Mouse (Mus musculus): ENCODE data around the gene Ager. TPM values are rescaled to one million over a fixed set of nuclear protein-coding genes. Genes with fewer than 3 reads are reported as not detected.

Ager gene
- 1.5 and 1.8 TPM in 2 replicates for polyA plus RNA-seq (2015; fragmentation: Nextera tagmentation; extraction: Ambion mirVana)

DNA sequence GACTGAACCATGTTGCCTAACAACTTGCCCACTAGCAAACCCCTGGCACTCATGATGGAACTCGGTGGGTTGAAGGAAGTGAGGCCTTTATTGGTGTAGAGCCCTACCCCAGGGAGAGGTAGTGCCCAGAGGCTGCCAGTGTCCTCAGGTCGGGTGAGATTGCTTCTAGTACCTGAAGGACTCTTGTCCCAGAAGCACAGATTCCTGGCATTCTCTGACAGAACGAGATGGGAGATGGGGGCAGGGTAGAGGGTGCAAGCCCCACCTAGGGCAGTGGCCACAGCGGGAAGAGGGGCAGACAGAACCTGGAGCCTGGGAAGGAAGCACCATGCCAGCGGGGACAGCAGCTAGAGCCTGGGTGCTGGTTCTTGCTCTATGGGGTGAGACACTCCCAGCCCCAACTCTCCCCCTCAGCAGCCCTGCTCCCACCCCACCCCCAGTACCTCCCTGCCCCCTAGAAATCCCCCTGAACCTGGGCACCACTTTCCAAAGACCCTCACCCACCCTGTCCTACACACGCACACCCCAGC is at the start of gene Ager:
TSS of gene Ager (plus strand) at position 297 of the 530 bp plus-strand sequence.
- WGBS, result 5% methylated on average over 5 of the region's 6 CpGs
- Histone ChIP-seq H3K4me1 (replicated peaks; ENCODE audit: control insufficient read depth, insufficient read depth) (no peaks in the 10 kb centered on the region; the same call in 1 of the 2 replicates), H3K27ac (replicated peaks) (no peak within 1 kb of the TSS; the same call in 1 of the 2 replicates), H3K27me3 (ENCODE audit: control insufficient read depth, insufficient read depth, low read length) (no peaks in the 10 kb centered on the region), H3K9me3 (ENCODE audit: control insufficient read depth, low read length) (no peaks in the 10 kb centered on the region), H3K4me3 (ENCODE audit: low read depth, low read length) (no peak within 1 kb of the TSS), H3K36me3 (ENCODE audit: control insufficient read depth, insufficient read depth, low read length) (peaks cover 15% of the 10 kb centered on the region), H3K9ac (ENCODE audit: low read length) (peak within 1 kb of the TSS; percentile 31; the same call in 1 of the 2 replicates), H3K4me2 (replicated peaks; ENCODE audit: low read depth) (no peak within 1 kb of the TSS; the same call in 1 of the 2 replicates)
- ATAC-seq (ENCODE audit: low FRiP score, low TSS enrichment), result no peak
- DNase-seq (ENCODE audit: low spot score), result no peak
- TF ChIP-seq EP300 (optimal IDR thresholded peaks at IDR 0.05), result no peak
- TF ChIP-seq CTCF (IDR thresholded peaks at IDR 0.05; ENCODE audit: low read depth), result no peak

DNA sequence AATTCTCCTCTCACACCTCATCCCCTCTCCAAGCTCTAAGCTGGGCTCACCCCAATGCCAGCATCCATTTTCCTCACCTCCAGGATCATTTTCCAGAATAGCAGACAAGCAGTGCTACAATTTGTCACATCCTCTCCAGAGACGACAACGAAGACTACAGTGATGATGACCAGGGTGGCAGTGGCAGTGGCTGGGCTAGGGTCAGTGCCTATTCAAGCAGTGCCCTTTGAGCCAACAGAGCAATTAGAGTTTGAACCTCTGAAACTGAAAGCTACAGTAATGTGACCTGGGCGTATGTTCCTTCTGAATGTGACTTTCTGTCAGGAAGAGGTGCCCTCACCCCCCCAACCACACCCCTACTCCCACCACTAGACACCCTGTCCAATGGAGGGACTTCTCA is 48.5 kb upstream of the Ager start:
- Histone ChIP-seq H3K4me3 (ENCODE audit: low read depth, low read length) (no peak overlapping the region), H3K9me3 (ENCODE audit: control insufficient read depth, low read length) (no peaks in the 10 kb centered on the region), H3K27ac (replicated peaks) (no peak overlapping the region), H3K36me3 (ENCODE audit: control insufficient read depth, insufficient read depth, low read length) (no peaks in the 10 kb centered on the region), H3K9ac (ENCODE audit: low read length) (no peak overlapping the region), H3K4me1 (replicated peaks; ENCODE audit: control insufficient read depth, insufficient read depth) (no peaks in the 10 kb centered on the region), H3K4me2 (replicated peaks; ENCODE audit: low read depth) (no peak overlapping the region), H3K27me3 (ENCODE audit: control insufficient read depth, insufficient read depth, low read length) (no peaks in the 10 kb centered on the region)
- ATAC-seq (ENCODE audit: low FRiP score, low TSS enrichment), result no peak
- WGBS, result 81% methylated on average over 3 of the region's 3 CpGs
- TF ChIP-seq EP300 (optimal IDR thresholded peaks at IDR 0.05), result no peak
- no peak for TF ChIP-seq CTCF (IDR thresholded peaks at IDR 0.05; ENCODE audit: low read depth)
- no peak for DNase-seq (ENCODE audit: low spot score)

DNA sequence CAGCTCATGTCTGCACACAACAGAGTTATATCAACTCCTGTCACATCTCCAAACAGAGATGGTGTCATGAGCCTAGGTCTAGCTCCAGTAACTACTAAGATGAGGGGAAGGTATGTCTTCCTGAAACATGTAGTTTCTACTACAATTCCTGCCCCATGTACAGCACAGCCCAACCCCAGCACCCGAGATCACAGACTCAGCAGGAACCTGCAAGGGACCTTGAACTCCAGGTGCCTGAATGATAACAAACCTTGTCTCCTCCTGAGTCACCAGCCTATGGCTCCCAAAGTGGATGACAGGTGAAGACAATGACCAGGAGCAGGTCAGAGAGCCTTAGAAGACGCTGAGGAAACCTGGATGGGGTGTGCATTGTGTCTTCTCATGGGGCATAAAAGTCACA is 47.8 kb upstream of the Ager start:
- TF ChIP-seq EP300 (optimal IDR thresholded peaks at IDR 0.05), result no peak
- TF ChIP-seq CTCF (IDR thresholded peaks at IDR 0.05; ENCODE audit: low read depth), result no peak
- H3K36me3 ChIP-seq (ENCODE audit: control insufficient read depth, insufficient read depth, low read length), result no peaks in the 10 kb centered on the region
- DNase-seq (ENCODE audit: low spot score), result no peak
- no peaks in the 10 kb centered on the region for H3K9me3 ChIP-seq (ENCODE audit: control insufficient read depth, low read length)
- H3K4me2 ChIP-seq (replicated peaks; ENCODE audit: low read depth), result no peak overlapping the region
- 69% methylated on average over 2 of the region's 2 CpGs for WGBS
- H3K4me3 ChIP-seq (ENCODE audit: low read depth, low read length), result no peak overlapping the region
- no peak overlapping the region for H3K27ac ChIP-seq (replicated peaks)
- no peaks in the 10 kb centered on the region for H3K27me3 ChIP-seq (ENCODE audit: control insufficient read depth, insufficient read depth, low read length)
- no peak overlapping the region for H3K9ac ChIP-seq (ENCODE audit: low read length)
- ATAC-seq (ENCODE audit: low FRiP score, low TSS enrichment), result no peak
- H3K4me1 ChIP-seq (replicated peaks; ENCODE audit: control insufficient read depth, insufficient read depth), result no peaks in the 10 kb centered on the region

DNA sequence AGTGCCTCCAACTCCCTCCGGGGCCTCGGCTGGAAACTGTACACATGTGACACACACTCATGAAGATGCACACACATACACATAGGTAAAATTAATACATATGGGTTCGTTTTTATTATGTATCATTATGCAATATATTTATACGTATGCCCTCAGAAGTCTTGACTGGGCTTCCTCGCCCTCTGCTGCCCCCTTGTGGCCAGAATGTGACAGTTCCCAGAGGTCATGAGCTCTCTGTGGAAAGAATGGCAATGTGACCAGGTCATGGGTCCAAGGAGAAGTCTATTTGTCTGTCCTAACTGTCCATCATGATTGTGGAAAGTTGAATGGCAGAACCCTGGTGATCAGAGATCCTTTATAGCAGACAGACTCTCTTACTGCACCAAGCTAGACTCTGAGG is 42.2 kb upstream of the Ager start:
- WGBS, result 17% methylated on average over 5 of the region's 5 CpGs
- no peaks in the 10 kb centered on the region for H3K36me3 ChIP-seq (ENCODE audit: control insufficient read depth, insufficient read depth, low read length)
- no peak overlapping the region for H3K27ac ChIP-seq (replicated peaks)
- no peaks in the 10 kb centered on the region for H3K27me3 ChIP-seq (ENCODE audit: control insufficient read depth, insufficient read depth, low read length)
- peak; percentile 97 for TF ChIP-seq CTCF (IDR thresholded peaks at IDR 0.05; ENCODE audit: low read depth)
- TF ChIP-seq EP300 (optimal IDR thresholded peaks at IDR 0.05), result no peak
- peak; percentile 53; the same call in 1 of the 2 replicates for ATAC-seq (ENCODE audit: low FRiP score, low TSS enrichment)
- peak; percentile 84 for DNase-seq (ENCODE audit: low spot score)
- H3K4me3 ChIP-seq (ENCODE audit: low read depth, low read length), result no peak overlapping the region
- H3K9me3 ChIP-seq (ENCODE audit: control insufficient read depth, low read length), result no peaks in the 10 kb centered on the region
- H3K9ac ChIP-seq (ENCODE audit: low read length), result no peak overlapping the region
- no peak overlapping the region for H3K4me2 ChIP-seq (replicated peaks; ENCODE audit: low read depth)
- H3K4me1 ChIP-seq (replicated peaks; ENCODE audit: control insufficient read depth, insufficient read depth), result no peaks in the 10 kb centered on the region

DNA sequence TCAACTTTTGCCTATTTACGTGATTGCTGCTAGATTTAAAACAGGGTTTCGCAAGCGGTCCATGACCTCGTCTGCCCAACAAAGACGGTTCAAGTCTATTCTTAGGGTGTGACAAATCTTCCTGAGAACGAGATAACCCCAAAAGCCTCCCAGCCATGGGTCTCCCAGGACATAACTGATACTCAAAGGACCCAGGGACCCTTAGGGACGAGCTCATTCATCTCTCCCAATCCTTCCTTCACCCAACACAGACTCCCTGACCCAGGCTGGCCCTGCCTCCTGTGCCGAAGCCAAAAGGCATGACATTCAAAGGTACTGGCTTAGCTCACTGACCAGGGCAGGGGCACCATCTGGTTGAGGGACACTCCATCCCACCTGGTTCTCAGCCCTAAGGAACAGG is 41.3 kb upstream of the Ager start:
- WGBS, result 77% methylated on average over 8 of the region's 8 CpGs
- TF ChIP-seq EP300 (optimal IDR thresholded peaks at IDR 0.05), result no peak
- TF ChIP-seq CTCF (IDR thresholded peaks at IDR 0.05; ENCODE audit: low read depth), result no peak
- Histone ChIP-seq H3K36me3 (ENCODE audit: control insufficient read depth, insufficient read depth, low read length) (no peaks in the 10 kb centered on the region), H3K4me3 (ENCODE audit: low read depth, low read length) (no peak overlapping the region), H3K27me3 (ENCODE audit: control insufficient read depth, insufficient read depth, low read length) (no peaks in the 10 kb centered on the region), H3K4me1 (replicated peaks; ENCODE audit: control insufficient read depth, insufficient read depth) (no peaks in the 10 kb centered on the region), H3K27ac (replicated peaks) (no peak overlapping the region), H3K9ac (ENCODE audit: low read length) (no peak overlapping the region), H3K9me3 (ENCODE audit: control insufficient read depth, low read length) (no peaks in the 10 kb centered on the region), H3K4me2 (replicated peaks; ENCODE audit: low read depth) (no peak overlapping the region)
- ATAC-seq (ENCODE audit: low FRiP score, low TSS enrichment), result no peak
- DNase-seq (ENCODE audit: low spot score), result no peak

DNA sequence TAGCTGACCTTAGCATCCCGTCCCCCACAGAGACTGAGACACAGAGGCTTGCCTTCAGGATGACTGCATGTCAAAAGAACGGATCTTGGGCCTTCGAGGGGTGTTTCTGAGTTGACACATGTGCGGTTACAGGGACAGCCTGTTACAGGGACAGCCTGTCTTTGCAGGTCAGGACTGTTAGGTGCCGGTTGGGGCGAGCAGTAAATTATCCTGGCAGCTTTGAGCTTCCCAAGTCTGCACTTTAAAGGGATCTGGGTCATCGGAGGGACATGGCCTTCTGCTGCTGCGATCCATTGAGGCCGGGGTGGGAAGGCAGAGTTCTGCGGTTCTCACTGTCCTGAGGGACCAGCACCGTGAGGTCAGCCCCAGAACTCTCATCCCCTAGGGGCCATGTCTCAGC is 40.3 kb upstream of the Ager start:
- DNase-seq (ENCODE audit: low spot score) (no peak), ATAC-seq (ENCODE audit: low FRiP score, low TSS enrichment) (no peak)
- 62% methylated on average over 11 of the region's 11 CpGs for WGBS
- Histone ChIP-seq H3K4me1 (replicated peaks; ENCODE audit: control insufficient read depth, insufficient read depth) (no peaks in the 10 kb centered on the region), H3K4me2 (replicated peaks; ENCODE audit: low read depth) (no peak overlapping the region), H3K9me3 (ENCODE audit: control insufficient read depth, low read length) (no peaks in the 10 kb centered on the region), H3K4me3 (ENCODE audit: low read depth, low read length) (no peak overlapping the region), H3K27ac (replicated peaks) (no peak overlapping the region), H3K9ac (ENCODE audit: low read length) (no peak overlapping the region), H3K27me3 (ENCODE audit: control insufficient read depth, insufficient read depth, low read length) (no peaks in the 10 kb centered on the region), H3K36me3 (ENCODE audit: control insufficient read depth, insufficient read depth, low read length) (no peaks in the 10 kb centered on the region)
- no peak for TF ChIP-seq CTCF (IDR thresholded peaks at IDR 0.05; ENCODE audit: low read depth)
- no peak for TF ChIP-seq EP300 (optimal IDR thresholded peaks at IDR 0.05)
